Mouse (Mus musculus): ENCODE data around the gene Fjx1.

The Fjx1 gene

GRCm38 (mm10) chr2:102451671-102452549 lies at the start of gene Fjx1:
TSS of gene Fjx1 (minus strand) at chr2:102452499.
- DNase-seq (ENCODE audit: low read depth, low spot score), result peak; percentile 13
- Histone ChIP-seq H3K36me3 (ENCODE audit: control insufficient read depth, insufficient read depth, low read length, poor library complexity, severe bottlenecking) (no peaks in the 10 kb centered on the region), H3K27me3 (ENCODE audit: control insufficient read depth, insufficient read depth, low read length, poor library complexity, severe bottlenecking) (no peaks in the 10 kb centered on the region)

DNA sequence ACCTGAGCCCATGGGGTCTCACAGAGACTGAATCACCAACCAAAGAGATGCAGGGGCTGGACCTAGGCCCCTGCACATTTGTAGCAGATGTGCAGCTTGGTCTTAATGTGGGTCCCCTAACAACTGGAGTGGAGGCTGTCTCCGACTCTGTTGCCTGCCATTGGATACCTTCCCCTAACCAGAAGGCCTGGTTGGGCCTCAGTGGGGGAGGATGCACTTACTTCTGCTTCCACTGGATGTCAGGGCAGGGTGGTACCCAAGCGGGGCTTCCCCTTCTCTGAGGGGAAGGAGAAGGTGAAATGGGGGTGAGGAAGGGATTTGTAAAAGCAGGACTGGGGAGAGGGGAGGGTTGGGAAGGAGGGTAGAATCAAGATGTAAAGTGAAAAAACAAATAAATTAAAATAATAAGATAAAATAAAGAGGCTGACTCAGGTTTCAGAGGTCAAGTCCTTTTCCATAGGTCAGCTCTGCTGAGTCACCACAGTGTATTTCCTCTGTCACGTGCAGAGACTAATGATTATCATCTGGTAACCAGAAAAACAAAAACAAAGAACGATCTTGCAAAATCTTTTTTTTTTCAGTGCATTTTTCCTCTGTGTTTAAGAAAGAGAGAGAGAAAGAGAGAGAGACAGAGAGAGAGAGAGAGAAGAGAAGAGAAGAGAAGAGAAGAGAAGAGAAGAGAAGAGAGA lies 47.8 kb upstream of the Fjx1 start:
- Histone ChIP-seq H3K27me3 (ENCODE audit: control insufficient read depth, insufficient read depth, low read length, poor library complexity, severe bottlenecking) (no peaks in the 10 kb centered on the region), H3K36me3 (ENCODE audit: control insufficient read depth, insufficient read depth, low read length, poor library complexity, severe bottlenecking) (no peaks in the 10 kb centered on the region)
- no peak for DNase-seq (ENCODE audit: low read depth, low spot score)

DNA sequence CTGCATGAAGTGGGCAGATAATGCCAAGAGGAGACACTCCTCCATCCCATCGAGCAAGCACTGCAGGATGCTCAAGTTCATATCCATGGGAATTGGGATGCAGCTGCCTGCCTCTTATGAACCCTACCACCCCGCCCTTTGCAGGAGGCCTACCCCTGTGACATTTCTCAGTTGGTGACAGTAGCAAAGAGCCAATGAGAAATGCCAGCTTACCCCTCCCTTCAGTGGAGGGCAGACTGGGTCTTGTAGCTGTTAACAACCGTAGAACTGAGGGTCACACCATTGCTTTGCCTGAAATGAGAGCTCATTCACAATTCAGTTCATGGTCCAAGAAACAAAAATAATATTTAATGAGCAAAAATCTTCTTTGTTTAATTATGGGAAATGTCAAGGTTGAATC lies 28.4 kb upstream of the Fjx1 start:
- no peak for DNase-seq (ENCODE audit: low read depth, low spot score)
- no peaks in the 10 kb centered on the region for H3K27me3 ChIP-seq (ENCODE audit: control insufficient read depth, insufficient read depth, low read length, poor library complexity, severe bottlenecking)
- no peaks in the 10 kb centered on the region for H3K36me3 ChIP-seq (ENCODE audit: control insufficient read depth, insufficient read depth, low read length, poor library complexity, severe bottlenecking)

GRCm38 (mm10) chr2:102476101-102476500 lies 23.8 kb upstream of the Fjx1 start:
- H3K27me3 ChIP-seq (ENCODE audit: control insufficient read depth, insufficient read depth, low read length, poor library complexity, severe bottlenecking), result no peaks in the 10 kb centered on the region
- no peak for DNase-seq (ENCODE audit: low read depth, low spot score)
- H3K36me3 ChIP-seq (ENCODE audit: control insufficient read depth, insufficient read depth, low read length, poor library complexity, severe bottlenecking), result no peaks in the 10 kb centered on the region

DNA sequence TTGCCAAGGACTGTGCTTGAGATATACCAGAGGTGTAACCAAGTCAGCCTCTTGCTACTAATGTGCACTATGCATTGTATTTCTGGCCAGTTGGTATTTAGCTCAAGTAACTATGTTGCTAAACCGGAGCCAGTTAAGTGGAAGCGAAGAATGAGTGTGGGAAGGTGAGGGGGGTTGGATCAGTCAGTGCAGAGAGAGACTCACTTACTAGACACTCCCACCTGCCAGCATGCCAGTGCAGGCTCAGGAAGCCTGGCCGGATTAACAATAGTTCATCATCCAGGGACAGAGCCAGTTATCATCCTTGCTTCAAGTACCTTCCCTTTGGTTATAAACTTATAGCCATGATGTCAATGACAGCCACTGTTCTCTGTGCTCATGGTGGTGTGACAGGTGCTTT lies 16.3 kb upstream of the Fjx1 start:
- no peaks in the 10 kb centered on the region for H3K27me3 ChIP-seq (ENCODE audit: control insufficient read depth, insufficient read depth, low read length, poor library complexity, severe bottlenecking)
- no peaks in the 10 kb centered on the region for H3K36me3 ChIP-seq (ENCODE audit: control insufficient read depth, insufficient read depth, low read length, poor library complexity, severe bottlenecking)
- no peak for DNase-seq (ENCODE audit: low read depth, low spot score)

GRCm38 (mm10) chr2:102464342-102464732 lies 12.0 kb upstream of the Fjx1 start:
- no peak for DNase-seq (ENCODE audit: low read depth, low spot score)
- no peaks in the 10 kb centered on the region for H3K36me3 ChIP-seq (ENCODE audit: control insufficient read depth, insufficient read depth, low read length, poor library complexity, severe bottlenecking)
- no peaks in the 10 kb centered on the region for H3K27me3 ChIP-seq (ENCODE audit: control insufficient read depth, insufficient read depth, low read length, poor library complexity, severe bottlenecking)

DNA sequence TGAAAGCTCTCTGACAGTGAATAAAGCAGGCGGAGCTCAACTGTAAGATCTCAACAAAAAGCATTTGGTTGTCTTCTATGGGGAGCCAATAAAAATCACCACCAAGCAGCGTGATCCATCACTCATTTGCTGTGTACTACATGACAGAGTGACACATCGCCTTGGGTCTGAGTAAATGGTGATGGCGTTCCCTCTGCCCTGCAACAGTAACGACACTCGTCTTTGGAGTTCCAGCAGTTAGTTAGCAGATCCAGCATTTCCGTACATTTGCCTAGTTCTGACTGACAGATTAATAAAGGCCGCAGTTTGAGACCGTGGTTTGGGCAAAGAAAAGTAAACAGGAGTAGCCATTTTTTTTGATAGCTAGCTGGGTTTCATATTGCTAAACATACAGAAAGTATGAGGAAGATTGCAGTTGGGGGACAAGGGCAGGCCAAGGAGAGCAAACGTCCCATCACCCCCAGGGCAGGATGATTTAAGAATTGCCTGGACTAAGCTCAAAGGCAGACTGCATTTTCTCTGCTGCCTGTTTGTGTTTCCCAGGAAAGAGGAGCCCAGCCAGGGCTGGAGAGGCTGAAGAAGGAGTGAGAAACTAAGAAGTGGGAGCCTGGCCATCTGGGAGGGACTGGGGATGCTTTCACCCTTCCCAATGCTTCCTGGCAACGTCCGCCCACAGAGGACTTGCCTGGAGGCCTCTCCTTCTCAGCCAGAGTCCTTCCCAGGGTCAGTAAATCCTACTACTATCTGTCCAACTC lies 11.5 kb upstream of the Fjx1 start:
- Histone ChIP-seq H3K27me3 (ENCODE audit: control insufficient read depth, insufficient read depth, low read length, poor library complexity, severe bottlenecking) (no peaks in the 10 kb centered on the region), H3K36me3 (ENCODE audit: control insufficient read depth, insufficient read depth, low read length, poor library complexity, severe bottlenecking) (no peaks in the 10 kb centered on the region)
- DNase-seq (ENCODE audit: low read depth, low spot score), result no peak

GRCm38 (mm10) chr2:102461491-102461890 lies 9.2 kb upstream of the Fjx1 start:
- no peak for DNase-seq (ENCODE audit: low read depth, low spot score)
- no peaks in the 10 kb centered on the region for H3K27me3 ChIP-seq (ENCODE audit: control insufficient read depth, insufficient read depth, low read length, poor library complexity, severe bottlenecking)
- no peaks in the 10 kb centered on the region for H3K36me3 ChIP-seq (ENCODE audit: control insufficient read depth, insufficient read depth, low read length, poor library complexity, severe bottlenecking)

DNA sequence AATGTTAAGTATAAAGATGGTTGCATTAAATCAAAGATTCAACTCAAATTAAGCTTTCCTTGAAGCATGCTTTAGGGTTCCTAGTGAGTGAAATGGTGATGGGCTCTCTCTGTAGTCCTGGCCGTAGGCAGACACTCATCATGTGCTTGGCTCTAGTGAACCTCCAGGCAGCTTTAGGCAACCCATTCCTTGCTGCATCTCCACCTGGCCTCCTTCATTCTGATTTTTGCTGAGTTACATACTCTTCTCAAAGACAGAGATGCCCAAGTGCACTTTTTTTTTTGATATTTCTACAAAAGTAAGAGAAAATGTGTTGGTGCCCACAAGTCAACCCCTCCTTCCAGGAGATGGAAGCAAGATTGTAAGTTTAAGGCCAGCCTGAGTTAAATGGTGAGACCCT lies 2.8 kb upstream of the Fjx1 start:
- no peaks in the 10 kb centered on the region for H3K36me3 ChIP-seq (ENCODE audit: control insufficient read depth, insufficient read depth, low read length, poor library complexity, severe bottlenecking)
- H3K27me3 ChIP-seq (ENCODE audit: control insufficient read depth, insufficient read depth, low read length, poor library complexity, severe bottlenecking), result no peaks in the 10 kb centered on the region
- no peak for DNase-seq (ENCODE audit: low read depth, low spot score)

- Histone ChIP-seq H3K36me3 (ENCODE audit: control insufficient read depth, insufficient read depth, low read length, poor library complexity, severe bottlenecking) (no peaks in the 10 kb centered on the region), H3K27me3 (ENCODE audit: control insufficient read depth, insufficient read depth, low read length, poor library complexity, severe bottlenecking) (no peaks in the 10 kb centered on the region)
- peak; percentile 70 for DNase-seq (ENCODE audit: low read depth, low spot score)
Observed at GRCm38 (mm10) chr2:102453447-102453846, 1.1 kb upstream of the Fjx1 start.

GRCm38 (mm10) chr2:102450761-102451670 lies 1.3 kb downstream of the Fjx1 start:
- Histone ChIP-seq H3K36me3 (ENCODE audit: control insufficient read depth, insufficient read depth, low read length, poor library complexity, severe bottlenecking) (no peaks in the 10 kb centered on the region), H3K27me3 (ENCODE audit: control insufficient read depth, insufficient read depth, low read length, poor library complexity, severe bottlenecking) (no peaks in the 10 kb centered on the region)
- peak; percentile 34 for DNase-seq (ENCODE audit: low read depth, low spot score)

GRCm38 (mm10) chr2:102450248-102450760 lies 2.0 kb downstream of the Fjx1 start:
- peak; percentile 29 for DNase-seq (ENCODE audit: low read depth, low spot score)
- Histone ChIP-seq H3K36me3 (ENCODE audit: control insufficient read depth, insufficient read depth, low read length, poor library complexity, severe bottlenecking) (no peaks in the 10 kb centered on the region), H3K27me3 (ENCODE audit: control insufficient read depth, insufficient read depth, low read length, poor library complexity, severe bottlenecking) (no peaks in the 10 kb centered on the region)

DNA sequence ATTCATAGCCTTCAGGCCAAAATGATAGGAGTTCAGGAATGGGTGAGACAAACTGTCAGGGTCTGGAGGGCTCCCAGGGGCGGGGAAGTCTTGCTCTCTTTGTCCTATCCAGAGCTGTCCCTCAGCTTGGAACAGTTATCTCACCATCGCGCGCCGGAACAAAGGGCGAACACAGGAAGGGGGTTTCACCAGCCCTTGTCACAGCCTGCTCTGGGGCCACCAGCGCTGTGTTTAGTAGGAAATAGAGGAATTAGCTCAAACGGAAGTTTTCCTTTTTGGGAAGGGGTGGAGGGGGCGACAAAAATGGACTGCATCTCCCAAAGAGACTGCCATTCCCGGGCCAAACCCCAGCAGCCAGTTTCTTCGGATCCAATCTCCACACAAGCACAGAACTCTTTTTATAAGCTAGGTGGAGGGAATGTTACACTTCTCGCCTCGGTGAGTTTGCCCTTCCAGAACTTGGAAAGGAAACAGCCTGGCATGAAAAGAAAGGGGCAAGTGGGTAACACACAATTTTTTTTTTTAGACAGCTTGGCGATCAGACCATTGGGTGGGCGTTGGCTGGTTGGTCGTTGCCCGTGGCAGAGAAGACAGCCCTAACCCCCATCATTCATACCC lies 2.6 kb downstream of the Fjx1 start:
- Histone ChIP-seq H3K27me3 (ENCODE audit: control insufficient read depth, insufficient read depth, low read length, poor library complexity, severe bottlenecking) (no peaks in the 10 kb centered on the region), H3K36me3 (ENCODE audit: control insufficient read depth, insufficient read depth, low read length, poor library complexity, severe bottlenecking) (no peaks in the 10 kb centered on the region)
- DNase-seq (ENCODE audit: low read depth, low spot score), result no peak

DNA sequence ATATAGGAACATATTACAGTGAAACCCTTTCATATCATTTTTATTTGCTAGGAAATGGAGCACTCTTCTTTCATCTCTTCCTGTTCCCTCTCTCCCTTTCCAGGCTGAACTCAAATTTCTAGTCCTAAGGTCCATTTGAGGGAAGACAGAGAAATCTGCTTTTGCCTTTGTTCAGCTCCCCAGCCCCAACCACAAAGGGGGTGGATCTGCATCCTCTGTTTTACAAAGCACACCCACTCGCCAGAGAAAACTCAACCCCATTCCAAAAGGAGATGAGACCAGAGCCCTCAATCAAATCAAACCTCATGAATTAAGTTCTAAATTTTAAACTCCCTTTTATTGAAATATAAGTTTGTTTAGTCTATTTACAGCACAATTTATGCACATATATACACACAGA lies 3.2 kb downstream of the Fjx1 start:
- Histone ChIP-seq H3K36me3 (ENCODE audit: control insufficient read depth, insufficient read depth, low read length, poor library complexity, severe bottlenecking) (no peaks in the 10 kb centered on the region), H3K27me3 (ENCODE audit: control insufficient read depth, insufficient read depth, low read length, poor library complexity, severe bottlenecking) (no peaks in the 10 kb centered on the region)
- DNase-seq (ENCODE audit: low read depth, low spot score), result no peak
